ENCODE assay signal across 1 mouse cellular context in the genomic region with DNA sequence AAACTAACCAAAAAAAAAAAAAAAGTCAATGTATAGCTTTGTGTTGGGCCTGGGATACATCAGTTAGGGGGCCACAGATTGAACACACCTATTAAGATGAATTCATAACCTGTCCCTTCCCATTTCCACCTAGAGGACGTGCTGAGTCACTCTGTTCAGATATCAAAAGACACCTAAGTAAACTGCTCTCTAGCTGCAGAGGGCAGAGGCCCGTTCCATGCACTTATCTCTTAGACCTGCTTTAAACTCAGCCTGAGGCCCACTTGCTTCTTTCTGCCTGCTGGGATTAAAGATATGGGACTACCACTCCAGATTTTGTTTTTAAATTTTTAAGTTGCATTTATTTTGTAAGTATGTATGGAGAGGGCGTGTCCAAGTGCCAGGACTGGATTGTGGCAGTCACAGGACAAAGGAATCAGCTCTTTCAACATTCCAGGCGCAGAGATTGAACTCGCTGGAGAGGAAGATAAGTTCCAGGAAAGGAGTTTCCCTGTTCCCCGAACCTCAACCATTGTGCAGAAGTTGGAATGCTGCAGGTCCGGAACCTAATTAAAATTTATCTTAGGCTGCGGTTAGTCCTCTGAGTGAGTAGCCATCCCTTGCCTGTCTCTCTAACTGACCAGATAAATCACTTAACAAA.
TF ChIP-seq lines count a peak whose summit lies in the region.

No protein-coding gene starts in this region.

TF ChIP-seq in MEL, 35 proteins besides CTCF, POLR2A, EP300 and RAD21:
- TF ChIP-seq MAX (IDR thresholded peaks at IDR 0.05; ENCODE audit: low read length) (no peak), SIN3A (IDR thresholded peaks at IDR 0.05; ENCODE audit: low read length) (no peak), POLR2AphosphoS5 (IDR thresholded peaks at IDR 0.05; ENCODE audit: borderline replicate concordance, low read depth, low read length) (no peak), ZKSCAN1 (IDR thresholded peaks at IDR 0.05; ENCODE audit: low read depth, low read length) (no peak), BHLHE40 (IDR thresholded peaks at IDR 0.05; ENCODE audit: borderline replicate concordance, low read depth, low read length) (no peak), MEF2A (IDR thresholded peaks at IDR 0.05; ENCODE audit: extremely low read depth, insufficient replicate concordance, low read depth, low read length, poor library complexity, severe bottlenecking) (no peak), MXI1 (IDR thresholded peaks at IDR 0.05; ENCODE audit: low read depth, low read length) (no peak), NELFE (IDR thresholded peaks at IDR 0.05; ENCODE audit: low read depth, low read length) (no peak), GABPA (IDR thresholded peaks at IDR 0.05; ENCODE audit: low read depth, low read length) (no peak), MYC (IDR thresholded peaks at IDR 0.05; ENCODE audit: low read depth, low read length) (no peak), CHD2 (IDR thresholded peaks at IDR 0.05; ENCODE audit: low read length) (no peak), TBP (IDR thresholded peaks at IDR 0.05; ENCODE audit: low read depth, low read length) (no peak), ZNF384 (IDR thresholded peaks at IDR 0.05; ENCODE audit: low read depth, low read length) (no peak)
